Mouse (Mus musculus): Measurements from ENCODE around the gene S100a6. TPM values are rescaled to one million over a fixed set of nuclear protein-coding genes. Genes with fewer than 3 reads are reported as not detected.
A peak's percentile ranks its signal among the peaks of the same experiment; 100 is the strongest.

S100a6 gene
- polyA plus RNA-seq, 1 experiment from 2014 or later, result 418 TPM

- Histone ChIP-seq H3K27me3 (ENCODE audit: control insufficient read depth, insufficient read depth, low read length) (no peaks in the 10 kb centered on the region), H3K4me1 (ENCODE audit: control insufficient read depth, insufficient read depth, low read length) (no peaks in the 10 kb centered on the region), H3K9ac (replicated peaks; ENCODE audit: low read depth, low read length) (no peak overlapping the region), H3K4me2 (replicated peaks; ENCODE audit: low read depth, low read length) (no peak overlapping the region), H3K36me3 (ENCODE audit: control insufficient read depth, insufficient read depth, low read length) (no peaks in the 10 kb centered on the region), H3K27ac (ENCODE audit: low read length) (no peak overlapping the region), H3K4me3 (ENCODE audit: low read depth, low read length) (no peak overlapping the region), H3K9me3 (ENCODE audit: control insufficient read depth, low read depth, low read length) (no peaks in the 10 kb centered on the region)
- WGBS, result 40% methylated on average over 3 of the region's 3 CpGs
- ATAC-seq (ENCODE audit: insufficient number of reproducible peaks, insufficient read depth, low FRiP score, low read depth), result no peak
Observed at GRCm38 (mm10) chr3:90583893-90584292, 28.8 kb upstream of the S100a6 start.

GRCm38 (mm10) chr3:90585595-90585994 lies 27.1 kb upstream of the S100a6 start:
- Histone ChIP-seq H3K4me2 (replicated peaks; ENCODE audit: low read depth, low read length) (no peak overlapping the region), H3K27me3 (ENCODE audit: control insufficient read depth, insufficient read depth, low read length) (no peaks in the 10 kb centered on the region), H3K4me3 (ENCODE audit: low read depth, low read length) (no peak overlapping the region), H3K36me3 (ENCODE audit: control insufficient read depth, insufficient read depth, low read length) (no peaks in the 10 kb centered on the region), H3K9me3 (ENCODE audit: control insufficient read depth, low read depth, low read length) (no peaks in the 10 kb centered on the region), H3K27ac (ENCODE audit: low read length) (no peak overlapping the region), H3K9ac (replicated peaks; ENCODE audit: low read depth, low read length) (no peak overlapping the region), H3K4me1 (ENCODE audit: control insufficient read depth, insufficient read depth, low read length) (no peaks in the 10 kb centered on the region)
- 35% methylated on average over 5 of the region's 5 CpGs for WGBS
- peak; percentile 43; the same call in 1 of the 2 replicates for ATAC-seq (ENCODE audit: insufficient number of reproducible peaks, insufficient read depth, low FRiP score, low read depth)

GRCm38 (mm10) chr3:90586016-90586643 lies 26.6 kb upstream of the S100a6 start:
- Histone ChIP-seq H3K9ac (replicated peaks; ENCODE audit: low read depth, low read length) (no peak overlapping the region), H3K4me2 (replicated peaks; ENCODE audit: low read depth, low read length) (no peak overlapping the region), H3K4me3 (ENCODE audit: low read depth, low read length) (no peak overlapping the region), H3K27ac (ENCODE audit: low read length) (peak overlapping the region; percentile 62), H3K4me1 (ENCODE audit: control insufficient read depth, insufficient read depth, low read length) (no peaks in the 10 kb centered on the region), H3K27me3 (ENCODE audit: control insufficient read depth, insufficient read depth, low read length) (no peaks in the 10 kb centered on the region), H3K36me3 (ENCODE audit: control insufficient read depth, insufficient read depth, low read length) (no peaks in the 10 kb centered on the region), H3K9me3 (ENCODE audit: control insufficient read depth, low read depth, low read length) (no peaks in the 10 kb centered on the region)
- ATAC-seq (ENCODE audit: insufficient number of reproducible peaks, insufficient read depth, low FRiP score, low read depth), result no peak
- WGBS, result 83% methylated on average over 15 of the region's 15 CpGs

GRCm38 (mm10) chr3:90586906-90587305 lies 25.8 kb upstream of the S100a6 start:
- peak; percentile 83 for ATAC-seq (ENCODE audit: insufficient number of reproducible peaks, insufficient read depth, low FRiP score, low read depth)
- Histone ChIP-seq H3K9ac (replicated peaks; ENCODE audit: low read depth, low read length) (no peak overlapping the region), H3K9me3 (ENCODE audit: control insufficient read depth, low read depth, low read length) (no peaks in the 10 kb centered on the region), H3K36me3 (ENCODE audit: control insufficient read depth, insufficient read depth, low read length) (no peaks in the 10 kb centered on the region), H3K4me3 (ENCODE audit: low read depth, low read length) (no peak overlapping the region), H3K4me2 (replicated peaks; ENCODE audit: low read depth, low read length) (no peak overlapping the region), H3K27me3 (ENCODE audit: control insufficient read depth, insufficient read depth, low read length) (no peaks in the 10 kb centered on the region), H3K27ac (ENCODE audit: low read length) (peak overlapping the region; percentile 62), H3K4me1 (ENCODE audit: control insufficient read depth, insufficient read depth, low read length) (no peaks in the 10 kb centered on the region)
- 58% methylated on average over 10 of the region's 10 CpGs for WGBS

GRCm38 (mm10) chr3:90587361-90588101 lies 25.2 kb upstream of the S100a6 start:
- no peak overlapping the region for H3K4me2 ChIP-seq (replicated peaks; ENCODE audit: low read depth, low read length)
- no peak for ATAC-seq (ENCODE audit: insufficient number of reproducible peaks, insufficient read depth, low FRiP score, low read depth)

GRCm38 (mm10) chr3:90589390-90589789 lies 23.3 kb upstream of the S100a6 start:
- no peaks in the 10 kb centered on the region for H3K9me3 ChIP-seq (ENCODE audit: control insufficient read depth, low read depth, low read length)
- H3K4me2 ChIP-seq (replicated peaks; ENCODE audit: low read depth, low read length), result no peak overlapping the region
- 76% methylated on average over 6 of the region's 6 CpGs for WGBS
- no peaks in the 10 kb centered on the region for H3K27me3 ChIP-seq (ENCODE audit: control insufficient read depth, insufficient read depth, low read length)
- H3K4me3 ChIP-seq (ENCODE audit: low read depth, low read length), result no peak overlapping the region
- H3K4me1 ChIP-seq (ENCODE audit: control insufficient read depth, insufficient read depth, low read length), result no peaks in the 10 kb centered on the region
- H3K27ac ChIP-seq (ENCODE audit: low read length), result no peak overlapping the region
- H3K36me3 ChIP-seq (ENCODE audit: control insufficient read depth, insufficient read depth, low read length), result no peaks in the 10 kb centered on the region
- no peak overlapping the region for H3K9ac ChIP-seq (replicated peaks; ENCODE audit: low read depth, low read length)
- ATAC-seq (ENCODE audit: insufficient number of reproducible peaks, insufficient read depth, low FRiP score, low read depth), result no peak

More at GRCm38 (mm10) chr3:90587361-90588101, 25.2 kb upstream of the S100a6 start:
- H3K27ac ChIP-seq (ENCODE audit: low read length), result peak overlapping the region; percentile 62
- no peaks in the 10 kb centered on the region for H3K36me3 ChIP-seq (ENCODE audit: control insufficient read depth, insufficient read depth, low read length)
- no peaks in the 10 kb centered on the region for H3K9me3 ChIP-seq (ENCODE audit: control insufficient read depth, low read depth, low read length)
- no peaks in the 10 kb centered on the region for H3K27me3 ChIP-seq (ENCODE audit: control insufficient read depth, insufficient read depth, low read length)
- no peaks in the 10 kb centered on the region for H3K4me1 ChIP-seq (ENCODE audit: control insufficient read depth, insufficient read depth, low read length)
- 88% methylated on average over 14 of the region's 14 CpGs for WGBS
- H3K9ac ChIP-seq (replicated peaks; ENCODE audit: low read depth, low read length), result no peak overlapping the region
- H3K4me3 ChIP-seq (ENCODE audit: low read depth, low read length), result no peak overlapping the region

GRCm38 (mm10) chr3:90589947-90590346 lies 22.7 kb upstream of the S100a6 start, which contains the start of gene S100a2:
TSS of gene S100a2 (plus strand) at chr3:90590247.
- Histone ChIP-seq H3K27ac (ENCODE audit: low read length) (no peak within 1 kb of the TSS), H3K9ac (replicated peaks; ENCODE audit: low read depth, low read length) (no peak within 1 kb of the TSS), H3K4me1 (ENCODE audit: control insufficient read depth, insufficient read depth, low read length) (no peaks in the 10 kb centered on the region), H3K4me3 (ENCODE audit: low read depth, low read length) (no peak within 1 kb of the TSS), H3K27me3 (ENCODE audit: control insufficient read depth, insufficient read depth, low read length) (no peaks in the 10 kb centered on the region), H3K4me2 (replicated peaks; ENCODE audit: low read depth, low read length) (no peak within 1 kb of the TSS), H3K9me3 (ENCODE audit: control insufficient read depth, low read depth, low read length) (no peaks in the 10 kb centered on the region), H3K36me3 (ENCODE audit: control insufficient read depth, insufficient read depth, low read length) (no peaks in the 10 kb centered on the region)
- ATAC-seq (ENCODE audit: insufficient number of reproducible peaks, insufficient read depth, low FRiP score, low read depth), result no peak
- WGBS, result 85% methylated on average over 8 of the region's 8 CpGs

GRCm38 (mm10) chr3:90594466-90594865 lies 18.2 kb upstream of the S100a6 start:
- no peaks in the 10 kb centered on the region for H3K27me3 ChIP-seq (ENCODE audit: control insufficient read depth, insufficient read depth, low read length)
- no peaks in the 10 kb centered on the region for H3K9me3 ChIP-seq (ENCODE audit: control insufficient read depth, low read depth, low read length)
- no peak for ATAC-seq (ENCODE audit: insufficient number of reproducible peaks, insufficient read depth, low FRiP score, low read depth)
- H3K36me3 ChIP-seq (ENCODE audit: control insufficient read depth, insufficient read depth, low read length), result no peaks in the 10 kb centered on the region
- H3K27ac ChIP-seq (ENCODE audit: low read length), result no peak overlapping the region
- H3K9ac ChIP-seq (replicated peaks; ENCODE audit: low read depth, low read length), result no peak overlapping the region
- WGBS, result 68% methylated on average over 1 of the region's 1 CpGs
- no peak overlapping the region for H3K4me2 ChIP-seq (replicated peaks; ENCODE audit: low read depth, low read length)
- H3K4me1 ChIP-seq (ENCODE audit: control insufficient read depth, insufficient read depth, low read length), result no peaks in the 10 kb centered on the region
- H3K4me3 ChIP-seq (ENCODE audit: low read depth, low read length), result no peak overlapping the region

All from stomach, embryonic 14.5 days (tissue).